Mouse (Mus musculus) MEL (cell line): Measurements from ENCODE around the gene Gm7075. TPM values are rescaled to one million over a fixed set of nuclear protein-coding genes. Genes with fewer than 3 reads are reported as not detected.
A peak's percentile ranks its signal among the peaks of the same experiment; 100 is the strongest.

ENCODE experiments used
- DNase-seq: peaks from one replicate; pipeline ENCODE4 v3.0.0; 2011; ENCODE audit warnings: low read depth, low spot score
- H3K27ac ChIP-seq: 2 replicates; pipeline ENCODE4 v1.5.1; 2012; ENCODE audit warnings: low read depth, mild to moderate bottlenecking, control low read depth, low read length, moderate library complexity; ENCODE audit not compliant: control insufficient read depth
- H3K27me3 ChIP-seq, 2 experiments: fragments of 150-350 bp in 1 of 2; sonication (generic) in 1 of 2; 2 replicates each; pipeline ENCODE4 v1.6.1; 2012; ENCODE audit warnings: low read length in 2 of 2, mild to moderate bottlenecking in 2 of 2, improper control_type of control experiment in 1 of 2, moderate library complexity in 1 of 2; ENCODE audit not compliant: insufficient read depth in 2 of 2, control insufficient read depth in 1 of 2
- H3K36me3 ChIP-seq, 2 experiments: 2 replicates each; pipeline ENCODE4 v1.6.1; 2012 to 2014; ENCODE audit warnings: low read length in 2 of 2, improper control_type of control experiment in 1 of 2, inconsistent platforms in 1 of 2, mild to moderate bottlenecking in 1 of 2; ENCODE audit not compliant: insufficient read depth in 2 of 2, control insufficient read depth in 1 of 2
- H3K4me1 ChIP-seq, 2 experiments: fragments of 150-350 bp in 1 of 2; sonication (generic) in 1 of 2; 2 replicates each; pipeline ENCODE4 v1.6.1; 2012; ENCODE audit warnings: low read length in 2 of 2, improper control_type of control experiment in 1 of 2, mild to moderate bottlenecking in 1 of 2; ENCODE audit not compliant: insufficient read depth in 2 of 2, control insufficient read depth in 1 of 2
- H3K4me3 ChIP-seq, 2 experiments: fragments of 150-350 bp in 1 of 2; sonication (generic) in 1 of 2; 2 replicates each; pipeline ENCODE4 v1.5.1; 2012; ENCODE audit warnings: low read depth in 2 of 2, low read length in 2 of 2, mild to moderate bottlenecking in 2 of 2, moderate library complexity in 2 of 2, control low read depth in 1 of 2, improper control_type of control experiment in 1 of 2; ENCODE audit not compliant: control insufficient read depth in 1 of 2, insufficient read depth in 1 of 2
- H3K79me2 ChIP-seq: 2 replicates; pipeline ENCODE4 v1.6.1; 2012; ENCODE audit warnings: mild to moderate bottlenecking, low read length, moderate library complexity; ENCODE audit not compliant: control insufficient read depth, poor library complexity, insufficient read depth
- H3K9ac ChIP-seq: 2 replicates; pipeline ENCODE4 v1.6.1; 2012; ENCODE audit warnings: low read depth, mild to moderate bottlenecking, control low read depth, low read length, moderate library complexity; ENCODE audit not compliant: control insufficient read depth, poor library complexity, severe bottlenecking
- H3K9me3 ChIP-seq: fragments of 150-350 bp; sonication (generic); replicated peaks from 2 replicates; pipeline ENCODE4 v1.6.1; 2012; ENCODE audit warnings: mild to moderate bottlenecking, low read length, improper control_type of control experiment, moderate library complexity; ENCODE audit not compliant: insufficient read depth
- BHLHE40 ChIP-seq: IDR thresholded peaks from 2 replicates; pipeline ENCODE4 v1.6.1; 2012; ENCODE audit warnings: low read depth, mild to moderate bottlenecking, inconsistent platforms, low read length, improper control_type of control experiment, borderline replicate concordance
- CHD1 ChIP-seq: IDR thresholded peaks from 2 replicates; pipeline ENCODE4 v1.6.1; 2012; ENCODE audit warnings: low read depth, mild to moderate bottlenecking, inconsistent platforms, low read length, improper control_type of control experiment
- CTCF ChIP-seq, 3 experiments: IDR thresholded peaks in 2 of 3; conservative IDR thresholded peaks in 1 of 3; 2 replicates each; pipeline ENCODE4 v1.5.1; 2011 to 2012; ENCODE audit warnings: low read length in 3 of 3, low read depth in 2 of 3, mild to moderate bottlenecking in 2 of 3, improper control_type of control experiment in 1 of 3, inconsistent platforms in 1 of 3, mixed read lengths in 1 of 3, moderate library complexity in 1 of 3; ENCODE audit not compliant: control insufficient read depth in 1 of 3, insufficient read depth in 1 of 3, poor library complexity in 1 of 3, severe bottlenecking in 1 of 3
- EP300 ChIP-seq, 2 experiments: IDR thresholded peaks; 2 replicates each; pipeline ENCODE4 v1.6.1; 2011; ENCODE audit warnings: improper control_type of control experiment in 2 of 2, low read length in 2 of 2, low read depth in 1 of 2, mild to moderate bottlenecking in 1 of 2
- GABPA ChIP-seq: IDR thresholded peaks from 2 replicates; pipeline ENCODE4 v1.6.1; 2012; ENCODE audit warnings: low read depth, mild to moderate bottlenecking, inconsistent platforms, low read length, improper control_type of control experiment, moderate library complexity
- GATA1 ChIP-seq: IDR thresholded peaks from 2 replicates; pipeline ENCODE4 v1.6.1; 2011; ENCODE audit warnings: low read depth, low read length, improper control_type of control experiment
- HCFC1 ChIP-seq: IDR thresholded peaks from 2 replicates; pipeline ENCODE4 v1.6.1; 2012; ENCODE audit warnings: low read depth, mild to moderate bottlenecking, inconsistent platforms, low read length, improper control_type of control experiment, moderate library complexity
- JUND ChIP-seq: IDR thresholded peaks from 2 replicates; pipeline ENCODE4 v1.6.1; 2011; ENCODE audit warnings: low read depth, mild to moderate bottlenecking, improper control_type of control experiment, low read length
- KAT2A ChIP-seq: conservative IDR thresholded peaks from 2 replicates; pipeline ENCODE4 v1.6.1; 2012; ENCODE audit warnings: low read depth, low read length, improper control_type of control experiment, inconsistent platforms
- MYB ChIP-seq: IDR thresholded peaks from 2 replicates; pipeline ENCODE4 v1.6.1; 2011; ENCODE audit warnings: mild to moderate bottlenecking, low read depth, low read length, improper control_type of control experiment
- MYC ChIP-seq: IDR thresholded peaks from 2 replicates; pipeline ENCODE4 v1.6.1; 2011; ENCODE audit warnings: low read depth, mild to moderate bottlenecking, low read length, improper control_type of control experiment, moderate library complexity
- POLR2A ChIP-seq, 2 experiments: IDR thresholded peaks; 2 replicates each; pipeline ENCODE4 v1.6.1; 2011 to 2012; ENCODE audit warnings: low read length in 2 of 2, mild to moderate bottlenecking in 2 of 2, control low read depth in 1 of 2, improper control_type of control experiment in 1 of 2, low read depth in 1 of 2, moderate library complexity in 1 of 2; ENCODE audit not compliant: control insufficient read depth in 1 of 2, insufficient read depth in 1 of 2, poor library complexity in 1 of 2
- POLR2AphosphoS2 ChIP-seq: IDR thresholded peaks from 2 replicates; pipeline ENCODE4 v1.6.1; 2011; ENCODE audit warnings: low read length, improper control_type of control experiment
- SMC3 ChIP-seq: IDR thresholded peaks from 2 replicates; pipeline ENCODE4 v1.6.1; 2011; ENCODE audit warnings: low read depth, low read length, improper control_type of control experiment
- TAL1 ChIP-seq: IDR thresholded peaks from 2 replicates; pipeline ENCODE4 v1.6.1; 2012; ENCODE audit warnings: mild to moderate bottlenecking, inconsistent platforms, low read length, moderate library complexity, mixed read lengths
- TBP ChIP-seq: IDR thresholded peaks from 2 replicates; pipeline ENCODE4 v1.8.0; 2011; ENCODE audit warnings: low read depth, low read length, improper control_type of control experiment
- TCF12 ChIP-seq: IDR thresholded peaks from 2 replicates; pipeline ENCODE4 v1.6.1; 2014; ENCODE audit warnings: low read depth, mild to moderate bottlenecking, inconsistent platforms, low read length, improper control_type of control experiment, moderate library complexity
- UBTF ChIP-seq: IDR thresholded peaks from 2 replicates; pipeline ENCODE4 v1.6.1; 2012; ENCODE audit warnings: low read depth, mild to moderate bottlenecking, inconsistent platforms, low read length, improper control_type of control experiment, moderate library complexity, borderline replicate concordance; ENCODE audit not compliant: insufficient read depth
- USF2 ChIP-seq, 2 experiments: IDR thresholded peaks; 2 replicates each; pipeline ENCODE4 v1.6.1; 2011 to 2012; ENCODE audit warnings: improper control_type of control experiment in 2 of 2, low read length in 2 of 2, borderline replicate concordance in 1 of 2, inconsistent platforms in 1 of 2, low read depth in 1 of 2, mild to moderate bottlenecking in 1 of 2; ENCODE audit not compliant: insufficient read depth in 1 of 2
- ZKSCAN1 ChIP-seq: IDR thresholded peaks from 2 replicates; pipeline ENCODE4 v1.6.1; 2012; ENCODE audit warnings: low read depth, mild to moderate bottlenecking, inconsistent platforms, low read length, improper control_type of control experiment, moderate library complexity
- polyA plus RNA-seq, 2 experiments: library from polyadenylated mRNA; stranded (reverse) in 1 of 2; unstranded in 1 of 2; fragments of >175 nt in 1 of 2; fragments of >200 nt in 1 of 2; gene quantifications; 2 replicates each; pipeline versions ENCODE4 v1.2.1 to v1.2.4; 2012; ENCODE audit warnings: low replicate concordance in 2 of 2, low read depth in 1 of 2; ENCODE audit not compliant: insufficient read length in 2 of 2, insufficient read depth in 1 of 2, missing spikeins in 1 of 2
- total RNA-seq: library from RNA; depleted of rRNA; stranded (reverse); fragments of 300-350 nt; gene quantifications from 2 replicates; pipeline ENCODE4 v1.2.3, GENCODE M21; 2012

The Gm7075 gene
- total and polyA plus RNA-seq, 3 experiments, result not detected

GRCm38 (mm10) chr10:63415850-63416249, 5.7 kb downstream of the Gm7075 start:
- no peaks in the 10 kb centered on the region; a peak in 1 of 4 replicates for H3K27me3 ChIP-seq
- peak overlapping the region; percentile 52; a peak in 3 of 4 replicates for H3K4me3 ChIP-seq
- H3K9ac ChIP-seq, result no peak overlapping the region
- H3K9me3 ChIP-seq, result no peaks in the 10 kb centered on the region
- H3K36me3 ChIP-seq, result peaks cover 0 to 4% of the 10 kb centered on the region in 2 experiments; a peak in 2 of 4 replicates
- no peak for DNase-seq
- H3K79me2 ChIP-seq, result no peaks in the 10 kb centered on the region
- no peak overlapping the region for H3K27ac ChIP-seq
- peaks cover 2 to 15% of the 10 kb centered on the region in 2 experiments; a peak in 3 of 4 replicates for H3K4me1 ChIP-seq
- TF ChIP-seq USF2 (IDR thresholded peaks at IDR 0.05; ENCODE audit: borderline replicate concordance in 1 of 2, insufficient read depth in 1 of 2, low read depth in 1 of 2, low read length in 2 of 2) (no peak), TAL1 (no peak)

GRCm38 (mm10) chr10:63415287-63415686, 6.3 kb downstream of the Gm7075 start:
- no peak overlapping the region for H3K4me3 ChIP-seq
- no peaks in the 10 kb centered on the region; a peak in 1 of 4 replicates for H3K27me3 ChIP-seq
- no peak for DNase-seq
- peaks cover 2 to 15% of the 10 kb centered on the region in 2 experiments; a peak in 3 of 4 replicates for H3K4me1 ChIP-seq
- H3K27ac ChIP-seq, result no peak overlapping the region
- H3K9ac ChIP-seq, result no peak overlapping the region
- H3K9me3 ChIP-seq, result no peaks in the 10 kb centered on the region
- H3K36me3 ChIP-seq, result peaks cover 0 to 4% of the 10 kb centered on the region in 2 experiments; a peak in 2 of 4 replicates
- H3K79me2 ChIP-seq, result no peaks in the 10 kb centered on the region
- TF ChIP-seq POLR2A (IDR thresholded peaks at IDR 0.05; ENCODE audit: control insufficient read depth in 1 of 2, insufficient read depth in 1 of 2, low read depth in 1 of 2, low read length in 2 of 2, poor library complexity in 1 of 2) (no peak), GATA1 (no peak), GABPA (no peak), CTCF (IDR thresholded peaks at IDR 0.05 in 2 of 3, conservative IDR thresholded peaks at IDR 0.05 in 1 of 3; ENCODE audit: control insufficient read depth in 1 of 3, insufficient read depth in 1 of 3, low read depth in 2 of 3, low read length in 3 of 3, poor library complexity in 1 of 3, severe bottlenecking in 1 of 3) (no peak), KAT2A (no peak), JUND (no peak), EP300 (IDR thresholded peaks at IDR 0.05; ENCODE audit: low read depth in 1 of 2, low read length in 2 of 2) (no peak), MYC (no peak), TBP (no peak)

- Histone ChIP-seq H3K9me3 (no peaks in the 10 kb centered on the region), H3K9ac (no peak overlapping the region), H3K4me1 (peaks cover 2 to 15% of the 10 kb centered on the region in 2 experiments; a peak in 3 of 4 replicates), H3K4me3 (no peak overlapping the region), H3K36me3 (peaks cover 0 to 4% of the 10 kb centered on the region in 2 experiments; a peak in 2 of 4 replicates), H3K79me2 (no peaks in the 10 kb centered on the region), H3K27ac (no peak overlapping the region), H3K27me3 (no peaks in the 10 kb centered on the region; a peak in 1 of 4 replicates)
- TF ChIP-seq MYC (no peak), POLR2AphosphoS2 (no peak), EP300 (IDR thresholded peaks at IDR 0.05; ENCODE audit: low read depth in 1 of 2, low read length in 2 of 2) (no peak), TAL1 (no peak), HCFC1 (no peak), GATA1 (no peak), POLR2A (IDR thresholded peaks at IDR 0.05; ENCODE audit: control insufficient read depth in 1 of 2, insufficient read depth in 1 of 2, low read depth in 1 of 2, low read length in 2 of 2, poor library complexity in 1 of 2) (no peak), UBTF (no peak), GABPA (no peak), TCF12 (no peak), BHLHE40 (no peak), ZKSCAN1 (no peak), MYB (no peak), SMC3 (no peak), CHD1 (no peak)
- no peak for DNase-seq
Observed at GRCm38 (mm10) chr10:63412756-63413155, 8.8 kb downstream of the Gm7075 start.
